Mouse (Mus musculus) right cerebral cortex, adult 2 months (tissue): Measurements from ENCODE around the gene Psma1.

Experiments
- DNase-seq, 2 experiments: peaks; one replicate each; pipeline ENCODE4 v3.0.0; 2021 to 2022; ENCODE audit warnings: low spot score in 2 of 2

Gene Psma1

DNA sequence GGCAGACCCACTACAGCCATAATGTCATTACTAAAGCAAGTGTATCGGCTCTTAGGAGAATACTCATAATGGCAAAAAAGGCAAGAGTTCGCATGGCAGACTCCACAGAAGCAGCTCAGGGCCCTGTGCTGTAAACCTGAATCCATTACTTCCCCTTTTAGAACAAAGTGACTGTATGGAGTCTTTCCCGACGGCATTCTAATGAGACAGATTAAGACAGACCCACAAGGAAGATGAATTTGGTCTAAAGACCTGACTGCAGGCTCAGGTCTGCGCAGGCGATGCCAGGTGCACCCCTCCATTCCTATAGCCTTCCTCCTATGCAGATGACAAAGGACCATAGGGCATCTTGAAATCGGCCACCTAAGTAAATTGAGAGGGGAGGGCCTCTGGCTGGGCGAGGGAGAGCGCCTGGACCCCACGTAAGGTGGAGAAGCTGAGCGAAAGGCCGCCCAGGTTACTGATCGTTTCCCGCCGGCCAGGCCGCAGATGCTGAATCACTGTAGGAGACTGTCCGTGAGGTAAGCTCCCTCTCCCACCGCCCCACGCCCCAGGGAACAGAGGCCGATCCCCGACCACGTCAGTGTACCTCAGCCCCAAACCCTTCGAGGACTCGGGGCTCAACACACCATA lies 430 bp downstream of the Psma1 start:
- no peak for DNase-seq

DNA sequence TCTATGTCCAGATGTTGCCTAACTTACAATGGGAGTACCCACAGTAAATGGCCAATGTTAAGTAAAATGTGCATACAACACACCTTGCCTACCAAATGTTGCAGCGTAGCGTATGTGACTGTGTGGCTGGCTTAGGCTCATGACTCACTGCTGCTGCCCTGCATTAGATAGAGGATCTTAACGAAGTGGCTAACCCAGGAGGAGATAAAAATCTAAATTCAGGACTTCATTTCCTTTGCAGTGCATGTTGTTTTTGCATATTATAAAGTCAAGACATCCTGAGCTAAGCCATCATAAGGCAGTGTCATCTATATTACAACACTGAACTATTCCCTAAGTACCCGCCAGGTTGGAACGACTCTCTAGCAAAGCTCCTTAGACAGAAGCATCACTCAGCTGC lies 7.5 kb downstream of the Psma1 start:
- DNase-seq: no peak

GRCm38 (mm10) chr7:114253885-114254833 lies 21.8 kb downstream of the Psma1 start, which contains the start of gene Copb1:
TSS of gene Copb1 (minus strand) at chr7:114254711.
- DNase-seq: peak; percentile 96

- DNase-seq: no peak
Measured at GRCm38 (mm10) chr7:114251684-114252083, 24.2 kb downstream of the Psma1 start.

GRCm38 (mm10) chr7:114233980-114234379 lies 41.9 kb downstream of the Psma1 start:
- DNase-seq: no peak

DNA sequence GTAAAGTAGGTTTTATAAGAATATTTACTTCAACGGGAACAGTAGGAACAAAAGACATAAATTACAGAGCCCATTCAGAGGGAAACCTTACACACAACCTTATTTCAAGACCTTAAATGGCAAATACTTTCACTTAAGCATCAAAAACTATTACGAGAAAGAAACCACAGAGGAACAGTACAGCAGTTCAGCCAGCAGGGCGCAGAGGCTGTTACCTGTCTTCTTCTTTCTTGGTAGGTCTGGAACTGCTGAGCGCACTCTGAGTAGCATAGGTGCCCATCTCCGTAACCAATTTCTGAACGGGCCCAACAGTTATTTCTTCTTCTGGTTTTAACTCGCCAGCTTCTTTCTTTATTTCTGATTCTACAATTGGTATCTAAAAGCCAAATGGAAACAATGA lies 42.9 kb downstream of the Psma1 start:
- DNase-seq: no peak

GRCm38 (mm10) chr7:114231857-114232256 lies 44.1 kb downstream of the Psma1 start:
- DNase-seq: no peak

DNA sequence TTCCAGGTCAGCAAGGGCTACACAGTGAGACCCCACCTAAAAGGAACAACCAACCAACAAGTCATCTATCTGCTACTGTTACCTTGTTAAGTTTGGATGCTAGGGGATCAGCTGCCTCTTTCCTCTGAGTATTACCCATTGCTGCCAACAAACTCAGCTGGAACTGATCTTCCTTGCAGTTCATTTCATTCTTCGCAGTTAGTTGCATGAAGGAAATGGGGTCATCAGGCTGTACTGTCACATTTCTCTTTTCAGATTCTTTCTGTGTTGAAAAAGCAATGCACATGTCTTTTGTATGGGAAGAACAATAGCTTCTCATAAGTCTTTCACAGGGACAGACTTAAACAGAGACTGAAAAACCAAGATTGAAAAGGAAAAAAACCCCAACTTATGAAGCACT lies 49.4 kb downstream of the Psma1 start:
- no peak for DNase-seq

DNA sequence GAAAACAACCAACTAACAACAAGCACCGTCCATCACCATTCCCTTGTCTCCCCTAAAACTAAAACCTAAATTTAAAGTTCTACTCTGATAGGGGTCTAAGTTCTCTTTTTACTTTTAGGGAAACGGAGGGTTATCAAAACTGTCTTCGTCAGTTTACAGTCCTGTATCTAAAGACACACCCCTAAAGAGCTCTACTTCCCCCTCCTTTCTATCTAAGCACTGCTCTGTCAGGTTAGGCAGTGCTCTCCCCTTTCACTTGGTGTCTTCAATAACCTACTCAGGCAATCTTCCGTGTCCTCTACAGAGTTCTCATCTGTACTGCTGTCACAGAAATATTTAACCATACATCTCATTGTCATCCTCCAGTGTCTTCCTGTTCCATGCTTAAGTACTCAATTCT lies 55.5 kb downstream of the Psma1 start:
- DNase-seq: no peak

DNA sequence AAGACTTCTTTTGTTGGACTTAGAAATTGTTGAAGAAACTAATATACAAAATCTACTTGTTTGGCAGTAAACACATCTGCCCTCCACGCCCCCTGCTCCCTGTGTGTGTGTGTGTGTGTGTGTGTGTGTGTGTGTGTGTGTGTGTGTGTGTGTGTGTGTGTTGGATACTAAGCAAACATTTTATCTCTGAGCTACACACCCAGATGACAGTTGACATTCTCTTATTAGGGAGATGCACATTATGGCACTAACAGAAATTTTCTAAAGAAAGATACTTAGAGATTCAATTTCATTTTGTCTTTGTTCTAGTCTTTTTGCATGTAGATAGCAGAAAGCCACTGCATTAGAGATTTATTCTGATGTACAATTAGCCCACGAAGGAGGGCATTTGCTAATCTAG lies 59.0 kb downstream of the Psma1 start:
- no peak for DNase-seq
